Mouse (Mus musculus): ENCODE measurements around the gene Abhd17a. TPM values are rescaled to one million over a fixed set of nuclear protein-coding genes. Genes with fewer than 3 reads are reported as not detected.

Gene Abhd17a
- 72.8 TPM for polyA plus RNA-seq (2014; fragmentation: Illumina TruSeq; extraction: RNeasy Lipid Tissue Mini Kit (QIAGEN cat#74804); ENCODE audit: low read depth, low replicate concordance)

DNA sequence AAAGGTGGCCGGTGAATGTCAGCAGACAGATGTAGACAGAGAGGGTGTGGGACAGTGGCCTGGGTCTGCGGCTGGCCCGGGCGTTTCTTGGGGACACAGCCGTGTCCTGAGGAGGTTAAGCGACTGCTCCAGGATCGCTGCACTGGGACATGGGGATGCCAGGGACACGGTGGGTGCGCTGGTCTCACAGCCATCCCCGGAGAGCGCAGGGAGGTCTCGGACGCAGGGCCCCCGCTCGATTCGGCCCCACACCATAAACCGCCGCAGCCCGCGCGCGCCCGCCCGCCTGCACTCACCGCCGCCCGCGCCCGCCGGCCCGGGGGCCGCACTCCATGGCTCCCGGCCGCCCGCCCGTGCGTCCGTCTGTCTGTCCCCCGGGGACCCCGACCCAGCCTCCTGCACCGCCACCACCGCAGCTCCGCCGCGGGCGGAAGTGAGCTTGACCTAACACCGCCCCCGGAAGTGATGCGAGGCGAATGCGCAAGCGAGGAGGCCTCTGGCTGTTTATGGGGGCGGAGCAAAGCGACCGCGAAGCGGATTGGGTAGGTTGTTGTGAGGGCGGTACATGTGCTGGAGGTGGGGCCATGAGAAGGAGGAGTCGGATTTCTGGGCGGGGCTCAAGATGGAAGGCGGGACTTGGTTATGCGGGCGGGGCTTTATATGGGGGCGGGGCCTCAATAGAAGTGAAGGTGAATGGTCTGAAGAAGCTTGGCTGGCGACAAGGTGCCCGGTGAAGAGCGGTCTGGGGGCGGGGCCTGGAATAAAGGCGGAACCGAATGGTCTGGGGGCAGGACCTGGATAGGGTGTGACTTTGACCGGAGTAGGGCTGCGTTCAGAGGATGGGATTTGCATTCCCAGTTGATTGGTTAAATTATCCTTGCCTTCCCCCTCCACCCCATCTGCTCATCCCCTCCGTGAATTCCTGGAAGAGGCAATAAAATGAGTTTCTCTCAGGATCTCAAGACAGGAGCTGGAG, at the start of gene Abhd17a:
Abhd17a (minus strand) TSS at position 463 of the 976 bp plus-strand sequence.

DNA sequence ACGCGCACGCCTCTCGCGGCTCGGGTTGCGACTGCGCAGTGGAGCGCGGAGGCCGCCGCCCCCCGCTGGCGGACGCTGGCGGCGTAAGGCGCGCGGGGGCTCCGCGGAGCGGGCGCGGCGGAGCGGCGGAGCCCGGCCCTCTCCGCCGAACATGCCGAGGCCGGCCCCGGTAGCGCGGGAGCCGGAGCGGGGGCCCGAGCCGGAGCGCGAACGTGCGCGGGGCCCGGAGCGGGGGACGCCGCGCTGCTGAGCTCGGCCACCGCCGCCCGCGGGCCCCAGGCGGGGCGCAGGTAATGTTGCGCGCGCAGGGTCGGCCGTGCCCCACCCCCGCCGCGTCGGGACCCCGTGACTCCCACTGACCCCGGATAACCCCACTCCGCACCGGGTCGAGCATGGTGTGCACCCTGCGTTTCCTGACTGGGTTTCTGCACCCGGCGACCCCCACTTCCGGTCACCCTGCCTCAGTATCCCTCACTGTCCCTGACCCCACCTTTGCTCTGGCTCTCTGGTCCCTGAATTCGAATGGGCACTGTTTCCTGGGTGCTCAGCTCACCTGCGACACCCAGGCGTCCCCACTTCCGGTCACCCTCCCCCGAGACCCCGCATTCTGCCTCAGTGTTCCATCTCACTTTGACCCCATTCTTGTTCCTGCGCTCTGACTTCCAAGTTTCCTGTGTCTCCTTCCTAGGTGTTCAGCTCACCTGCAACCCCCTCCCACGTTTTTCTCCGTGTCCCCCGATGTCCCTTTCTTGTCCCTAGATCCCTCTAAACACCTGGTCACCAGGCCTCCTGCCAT, 32.7 kb upstream of the Abhd17a start, which contains the start of gene Csnk1g2:
Csnk1g2 (plus strand) TSS at position 178 of the 796 bp plus-strand sequence.

DNA sequence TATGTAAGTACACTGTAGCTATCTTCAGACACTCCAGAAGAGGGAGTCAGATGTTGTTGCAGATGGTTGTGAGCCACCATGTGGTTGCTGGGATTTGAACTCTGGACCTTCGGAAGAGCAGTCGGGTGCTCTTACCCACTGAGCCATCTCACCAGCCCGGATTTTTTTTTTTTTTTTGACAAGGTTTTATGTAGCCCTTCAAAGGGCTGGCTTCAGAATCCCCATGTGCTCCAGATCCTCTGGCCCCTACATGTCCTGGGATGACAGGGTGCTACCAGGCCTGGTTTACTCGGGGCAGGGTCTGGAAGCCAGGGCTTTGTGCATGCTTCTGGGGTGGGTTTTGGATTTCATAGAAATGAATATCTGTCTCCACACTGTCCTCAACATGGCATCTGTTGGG, 15.6 kb upstream of the Abhd17a start, which contains the start of gene Gm49322:
Gm49322 (plus strand) TSS at position 301 of the 400 bp plus-strand sequence.

DNA sequence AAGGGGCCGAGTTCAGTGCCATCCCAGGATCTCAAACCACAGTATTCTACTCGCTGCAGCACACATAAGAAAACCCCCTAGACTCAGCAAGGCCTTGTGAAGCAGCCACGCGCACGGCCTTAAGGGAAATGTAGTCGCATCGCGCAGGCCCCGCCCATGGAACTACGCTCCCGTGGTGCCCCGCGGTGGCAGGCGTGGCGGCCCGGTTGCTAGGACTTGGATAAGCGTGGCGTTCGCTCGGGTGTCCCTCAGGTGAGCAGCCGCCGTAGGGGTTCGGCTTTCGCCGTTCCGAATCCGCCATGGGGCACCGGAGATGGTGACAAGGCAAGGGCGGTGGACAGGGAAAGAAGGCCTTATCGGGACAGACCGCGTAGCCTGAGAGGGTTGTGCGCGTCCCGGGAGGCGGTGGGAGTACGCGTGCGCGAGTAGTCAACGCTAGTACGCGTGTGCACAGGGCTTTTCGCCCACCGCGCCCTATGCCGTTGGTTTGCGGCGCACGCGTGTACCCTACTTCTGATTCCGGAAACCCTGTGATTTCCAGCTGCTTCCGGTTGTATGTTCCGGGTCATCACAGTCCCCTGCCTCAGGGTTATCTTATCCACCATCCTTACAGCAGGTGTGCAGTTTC, 12.7 kb upstream of the Abhd17a start, which contains the start of the genes Scamp4 and Adat3:
Scamp4 (plus strand) TSS at position 175 of the 628 bp plus-strand sequence.
Adat3 (plus strand) TSS at position 183 of the 628 bp plus-strand sequence.

DNA sequence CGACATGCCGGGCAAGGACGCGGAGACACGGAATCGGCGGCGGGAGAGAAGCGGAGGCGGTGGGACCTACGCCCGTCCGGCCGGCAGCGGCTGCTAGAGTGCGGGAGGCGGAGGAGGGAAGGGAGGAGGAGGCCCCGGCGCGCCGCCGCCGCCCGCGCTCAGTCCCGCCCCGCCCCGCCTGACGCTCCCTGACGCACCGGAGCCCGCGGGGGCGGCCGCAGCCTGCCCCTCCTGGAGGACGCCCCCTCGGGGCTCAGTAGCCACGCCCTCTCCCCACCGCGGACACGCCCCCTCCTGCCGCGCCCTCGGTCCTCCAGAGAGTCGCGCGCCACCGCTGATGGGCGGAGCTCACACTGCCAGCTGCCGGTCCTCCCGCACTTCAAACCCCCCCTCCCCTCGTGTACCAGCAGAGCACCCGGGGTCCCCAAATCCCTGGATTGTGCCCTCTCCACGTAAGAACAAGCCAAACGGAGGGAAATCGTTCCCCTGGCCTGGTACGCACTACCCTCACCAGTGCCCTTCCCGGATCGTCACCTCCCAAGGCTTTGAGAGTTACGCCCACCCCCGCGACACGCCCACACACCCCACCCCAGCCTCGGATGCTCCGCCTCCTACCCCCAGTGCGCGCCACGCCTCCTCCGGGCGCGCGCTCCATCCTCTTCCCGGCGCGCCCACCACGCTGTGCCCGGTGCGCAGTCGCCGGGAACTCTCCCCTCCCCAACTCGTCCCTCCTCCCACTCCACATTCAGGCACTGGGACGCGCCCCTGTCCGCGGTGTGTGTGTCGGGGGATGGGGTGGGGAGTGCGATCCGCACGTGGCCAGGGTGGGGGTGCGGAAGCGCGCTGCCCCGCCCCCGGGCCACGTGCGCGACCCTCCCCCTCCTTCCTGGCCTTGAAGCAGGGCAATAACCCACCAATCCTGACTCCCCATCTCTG, 12.7 kb downstream of the Abhd17a start, which contains the start of gene Klf16:
Klf16 (minus strand) TSS at position 127 of the 936 bp plus-strand sequence.

DNA sequence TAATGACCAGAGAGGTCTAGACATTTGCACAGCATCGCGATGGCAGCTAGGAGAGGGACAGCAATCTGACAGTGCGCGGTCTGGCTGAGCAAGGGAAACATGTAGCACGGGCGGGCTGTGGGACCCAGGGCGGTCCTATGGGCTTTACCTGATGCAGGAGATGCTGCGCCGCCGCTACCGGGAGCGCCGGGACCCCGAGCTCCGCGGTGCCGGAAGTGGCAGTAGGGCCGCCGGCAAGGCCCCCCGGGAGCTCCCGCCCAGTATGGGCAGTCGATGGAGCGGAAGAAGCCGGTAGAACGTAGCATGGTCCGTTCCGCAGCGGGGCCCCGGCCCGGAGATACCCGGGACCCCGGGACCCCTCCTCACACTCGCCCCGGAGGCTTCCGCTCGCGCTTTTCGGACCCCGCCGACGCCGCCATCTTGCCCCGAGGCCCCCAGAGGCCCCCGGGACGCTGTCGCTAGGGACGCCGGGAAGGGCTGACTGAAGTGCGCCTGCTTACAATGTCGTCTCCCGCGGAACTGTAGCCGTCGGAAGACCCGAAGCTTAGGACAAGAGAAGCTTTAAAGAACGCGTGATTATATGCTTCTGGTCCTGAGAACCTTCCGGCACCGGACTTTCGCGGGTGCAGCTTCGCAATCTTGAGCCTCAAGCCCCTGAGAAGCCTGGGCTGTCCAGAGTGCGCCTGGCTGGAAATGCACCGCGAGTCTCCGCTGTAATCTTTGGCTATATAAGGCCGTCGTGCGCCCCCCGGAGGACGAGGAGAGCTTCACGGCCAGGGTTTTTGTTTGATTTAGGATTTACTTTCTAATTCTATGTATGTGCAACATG, 28.8 kb downstream of the Abhd17a start, which contains the start of gene Rexo1:
Rexo1 (minus strand) TSS at position 445 of the 829 bp plus-strand sequence.

DNA sequence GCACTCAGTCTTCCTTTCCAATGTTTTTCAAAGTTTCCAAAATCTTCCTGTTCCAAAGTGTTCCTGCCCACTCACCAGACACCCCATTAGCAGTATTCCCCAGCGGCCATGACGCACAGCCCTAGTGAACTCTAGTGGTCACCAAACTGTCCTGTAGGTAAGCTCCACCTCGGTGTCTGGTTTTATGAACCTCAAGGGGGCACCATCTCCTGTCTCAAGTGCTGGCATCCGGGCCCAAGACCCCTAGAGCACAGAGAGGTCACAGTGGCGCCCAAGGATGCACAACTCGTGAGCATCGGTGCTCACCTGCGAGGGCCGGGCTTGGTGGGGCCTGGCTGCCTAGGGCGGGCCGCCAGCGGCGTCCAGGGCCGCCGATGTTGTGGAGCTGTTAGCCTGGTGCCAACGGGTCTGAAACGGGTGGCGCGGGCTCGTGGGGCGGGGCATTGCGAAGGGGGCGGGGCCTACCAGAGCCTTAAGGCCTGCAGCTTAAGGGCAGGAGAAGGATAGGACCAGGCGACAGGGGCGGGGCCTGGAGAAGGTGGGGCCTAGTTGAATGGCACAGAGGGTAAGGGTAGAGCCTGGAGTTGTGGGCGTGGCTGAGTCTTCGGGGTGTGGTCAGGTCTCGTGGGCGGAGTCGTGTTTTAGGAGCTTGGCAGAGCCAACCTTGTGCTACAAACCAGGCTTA, 51.3 kb downstream of the Abhd17a start, which contains the start of gene Atp8b3:
Atp8b3 (minus strand) TSS at position 415 of the 685 bp plus-strand sequence.

Other genes starting within 250 kb of the Abhd17a start
- 9.4 TPM for gene Adamtsl5, start 241.9 kb downstream of the Abhd17a start, polyA plus RNA-seq (2014; fragmentation: Illumina TruSeq; extraction: RNeasy Lipid Tissue Mini Kit (QIAGEN cat#74804); ENCODE audit: low read depth, low replicate concordance)
- 0.34 TPM for gene Plk5, start 233.9 kb downstream of the Abhd17a start, polyA plus RNA-seq (2014; fragmentation: Illumina TruSeq; extraction: RNeasy Lipid Tissue Mini Kit (QIAGEN cat#74804); ENCODE audit: low read depth, low replicate concordance)
- gene Mex3d, start 202.7 kb downstream of the Abhd17a start, polyA plus RNA-seq (2014; fragmentation: Illumina TruSeq; extraction: RNeasy Lipid Tissue Mini Kit (QIAGEN cat#74804); ENCODE audit: low read depth, low replicate concordance): 14.4 TPM
- 113 TPM for gene Mbd3, start 190.8 kb downstream of the Abhd17a start, polyA plus RNA-seq (2014; fragmentation: Illumina TruSeq; extraction: RNeasy Lipid Tissue Mini Kit (QIAGEN cat#74804); ENCODE audit: low read depth, low replicate concordance)
- 470 TPM for gene Uqcr11, start 183.5 kb downstream of the Abhd17a start, polyA plus RNA-seq (2014; fragmentation: Illumina TruSeq; extraction: RNeasy Lipid Tissue Mini Kit (QIAGEN cat#74804); ENCODE audit: low read depth, low replicate concordance)
- 33.4 TPM for gene Tcf3, start 156.7 kb downstream of the Abhd17a start, polyA plus RNA-seq (2014; fragmentation: Illumina TruSeq; extraction: RNeasy Lipid Tissue Mini Kit (QIAGEN cat#74804); ENCODE audit: low read depth, low replicate concordance)
- gene Onecut3, start 95.5 kb downstream of the Abhd17a start, polyA plus RNA-seq (2014; fragmentation: Illumina TruSeq; extraction: RNeasy Lipid Tissue Mini Kit (QIAGEN cat#74804); ENCODE audit: low read depth, low replicate concordance): not detected
- gene Atp8b3, start 51.2 kb downstream of the Abhd17a start, polyA plus RNA-seq (2014; fragmentation: Illumina TruSeq; extraction: RNeasy Lipid Tissue Mini Kit (QIAGEN cat#74804); ENCODE audit: low read depth, low replicate concordance): 26.6 TPM
- gene Rexo1, start 28.8 kb downstream of the Abhd17a start, polyA plus RNA-seq (2014; fragmentation: Illumina TruSeq; extraction: RNeasy Lipid Tissue Mini Kit (QIAGEN cat#74804); ENCODE audit: low read depth, low replicate concordance): 24.3 TPM
- gene Klf16, start 13.0 kb downstream of the Abhd17a start, polyA plus RNA-seq (2014; fragmentation: Illumina TruSeq; extraction: RNeasy Lipid Tissue Mini Kit (QIAGEN cat#74804); ENCODE audit: low read depth, low replicate concordance): 16.1 TPM
- 49.8 TPM for gene Scamp4, start 12.5 kb upstream of the Abhd17a start, polyA plus RNA-seq (2014; fragmentation: Illumina TruSeq; extraction: RNeasy Lipid Tissue Mini Kit (QIAGEN cat#74804); ENCODE audit: low read depth, low replicate concordance)
- 3.3 TPM for gene Adat3, start 12.5 kb upstream of the Abhd17a start, polyA plus RNA-seq (2014; fragmentation: Illumina TruSeq; extraction: RNeasy Lipid Tissue Mini Kit (QIAGEN cat#74804); ENCODE audit: low read depth, low replicate concordance)
- gene Gm49322, start 15.7 kb upstream of the Abhd17a start, polyA plus RNA-seq (2014; fragmentation: Illumina TruSeq; extraction: RNeasy Lipid Tissue Mini Kit (QIAGEN cat#74804); ENCODE audit: low read depth, low replicate concordance): 1.5 TPM
- gene Csnk1g2, start 32.5 kb upstream of the Abhd17a start, polyA plus RNA-seq (2014; fragmentation: Illumina TruSeq; extraction: RNeasy Lipid Tissue Mini Kit (QIAGEN cat#74804); ENCODE audit: low read depth, low replicate concordance): 139 TPM
- gene Btbd2, start 66.7 kb upstream of the Abhd17a start, polyA plus RNA-seq (2014; fragmentation: Illumina TruSeq; extraction: RNeasy Lipid Tissue Mini Kit (QIAGEN cat#74804); ENCODE audit: low read depth, low replicate concordance): 51.0 TPM
- 248 TPM for gene Mknk2, start 87.8 kb upstream of the Abhd17a start, polyA plus RNA-seq (2014; fragmentation: Illumina TruSeq; extraction: RNeasy Lipid Tissue Mini Kit (QIAGEN cat#74804); ENCODE audit: low read depth, low replicate concordance)
- 18.5 TPM for gene Mob3a, start 111.6 kb upstream of the Abhd17a start, polyA plus RNA-seq (2014; fragmentation: Illumina TruSeq; extraction: RNeasy Lipid Tissue Mini Kit (QIAGEN cat#74804); ENCODE audit: low read depth, low replicate concordance)
- gene Izumo4, start 111.8 kb upstream of the Abhd17a start, polyA plus RNA-seq (2014; fragmentation: Illumina TruSeq; extraction: RNeasy Lipid Tissue Mini Kit (QIAGEN cat#74804); ENCODE audit: low read depth, low replicate concordance): 56.3 TPM
- gene Ap3d1, start 151.9 kb upstream of the Abhd17a start, polyA plus RNA-seq (2014; fragmentation: Illumina TruSeq; extraction: RNeasy Lipid Tissue Mini Kit (QIAGEN cat#74804); ENCODE audit: low read depth, low replicate concordance): 80.0 TPM
- 37.2 TPM for gene Dot1l, start 164.9 kb upstream of the Abhd17a start, polyA plus RNA-seq (2014; fragmentation: Illumina TruSeq; extraction: RNeasy Lipid Tissue Mini Kit (QIAGEN cat#74804); ENCODE audit: low read depth, low replicate concordance)
- gene Sf3a2, start 207.9 kb upstream of the Abhd17a start, polyA plus RNA-seq (2014; fragmentation: Illumina TruSeq; extraction: RNeasy Lipid Tissue Mini Kit (QIAGEN cat#74804); ENCODE audit: low read depth, low replicate concordance): 31.2 TPM
- gene Plekhj1, start 208.3 kb upstream of the Abhd17a start, polyA plus RNA-seq (2014; fragmentation: Illumina TruSeq; extraction: RNeasy Lipid Tissue Mini Kit (QIAGEN cat#74804); ENCODE audit: low read depth, low replicate concordance): 48.9 TPM
- 0.19 TPM for gene Amh, start 214.9 kb upstream of the Abhd17a start, polyA plus RNA-seq (2014; fragmentation: Illumina TruSeq; extraction: RNeasy Lipid Tissue Mini Kit (QIAGEN cat#74804); ENCODE audit: low read depth, low replicate concordance)
- gene Jsrp1, start 223.2 kb upstream of the Abhd17a start, polyA plus RNA-seq (2014; fragmentation: Illumina TruSeq; extraction: RNeasy Lipid Tissue Mini Kit (QIAGEN cat#74804); ENCODE audit: low read depth, low replicate concordance): not detected
- gene Oaz1, start 236.3 kb upstream of the Abhd17a start, polyA plus RNA-seq (2014; fragmentation: Illumina TruSeq; extraction: RNeasy Lipid Tissue Mini Kit (QIAGEN cat#74804); ENCODE audit: low read depth, low replicate concordance): 485 TPM